Mouse (Mus musculus) small intestine, adult 2 months (tissue): ENCODE data around the gene Olfr657. TPM values are rescaled to one million over a fixed set of nuclear protein-coding genes. Genes with fewer than 3 reads are reported as not detected.

ENCODE experiments used
- H3K27ac ChIP-seq: fragments of 200-500 bp; 2 replicates; pipeline ENCODE4 v1.5.1; 2012; ENCODE audit warnings: low read depth, low read length, control low read depth, inconsistent platforms; ENCODE audit not compliant: insufficient read depth
- H3K27me3 ChIP-seq: fragments of 200-500 bp; 2 replicates; pipeline ENCODE4 v1.6.1; 2012; ENCODE audit warnings: mild to moderate bottlenecking, moderate library complexity, low read length, inconsistent platforms; ENCODE audit not compliant: control insufficient read depth, insufficient read depth
- H3K36me3 ChIP-seq: fragments of 200-500 bp; 2 replicates; pipeline ENCODE4 v1.6.1; 2012; ENCODE audit warnings: mild to moderate bottlenecking, low read length, control low read depth, inconsistent platforms; ENCODE audit not compliant: control insufficient read depth, insufficient read depth
- H3K4me1 ChIP-seq: fragments of 200-500 bp; 2 replicates; pipeline ENCODE4 v1.6.1; 2012; ENCODE audit warnings: low read length, inconsistent platforms, mixed read lengths; ENCODE audit not compliant: control insufficient read depth, insufficient read depth, insufficient read length
- H3K4me3 ChIP-seq: fragments of 200-500 bp; 2 replicates; pipeline ENCODE4 v1.5.1; 2012; ENCODE audit warnings: low read depth, mild to moderate bottlenecking, control low read depth, inconsistent platforms, low read length, moderate library complexity
- CTCF ChIP-seq: fragments of 200-500 bp; IDR thresholded peaks from 2 replicates; pipeline ENCODE4 v1.5.1; 2012; ENCODE audit warnings: low read depth, mild to moderate bottlenecking, control low read depth, inconsistent platforms, low read length, moderate library complexity, mixed read lengths; ENCODE audit not compliant: insufficient replicate concordance, insufficient read length; ENCODE audit errors: extremely low read depth
- POLR2A ChIP-seq: fragments of 200-500 bp; IDR thresholded peaks from 2 replicates; pipeline ENCODE4 v1.6.1; 2012; ENCODE audit warnings: low read depth, mild to moderate bottlenecking, control low read depth, inconsistent platforms, low read length, moderate library complexity
- WGBS: fragments of 180-500 bp; shearing (Covaris S2); methylation state at CpG from one replicate; pipeline ENCODE4 v1.1.7; 2018; 5-methylcytosine and 5-hydroxymethylcytosine counted together
- polyA plus RNA-seq: library from polyadenylated mRNA; depleted of rRNA; stranded (reverse); fragments of >200 nt; gene quantifications from 2 replicates; pipeline ENCODE4 v1.2.3, GENCODE M21; 2012; rRNA removed

Gene Olfr657
- polyA plus RNA-seq, 1 experiment = not detected

DNA sequence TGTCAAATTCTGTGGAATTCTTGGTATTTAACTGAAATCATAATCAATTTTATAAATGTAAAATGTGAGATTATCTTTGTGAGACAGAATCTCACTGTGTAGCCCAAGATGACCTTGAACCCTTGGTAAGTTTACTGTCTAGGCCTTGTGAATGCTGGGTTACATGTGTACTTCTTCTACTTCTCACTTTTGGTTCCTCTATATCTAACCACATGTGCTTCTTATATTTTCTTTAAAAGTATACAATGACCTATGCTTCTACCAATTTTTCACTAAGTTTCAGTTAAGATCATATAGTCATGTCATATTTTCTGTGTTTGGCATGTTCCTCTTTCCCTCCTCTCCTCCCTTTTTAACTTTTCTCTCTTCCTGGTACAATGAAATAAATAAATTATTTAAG is 19.9 kb upstream of the Olfr657 start:
- Histone ChIP-seq H3K36me3 (no peaks in the 10 kb centered on the region), H3K27me3 (no peaks in the 10 kb centered on the region), H3K4me3 (no peak overlapping the region), H3K4me1 (peaks cover 2% of the 10 kb centered on the region; the same call in 1 of the 2 replicates), H3K27ac (no peak overlapping the region)
- no peak for TF ChIP-seq CTCF
- TF ChIP-seq POLR2A = no peak

GRCm38 (mm10) chr7:104613655-104614054 is 10.9 kb upstream of the Olfr657 start, which contains the start of gene Olfr656:
Gene Olfr656, plus strand, starts transcription at chr7:104613955.
- Histone ChIP-seq H3K36me3 (no peaks in the 10 kb centered on the region), H3K27me3 (no peaks in the 10 kb centered on the region), H3K4me1 (no peaks in the 10 kb centered on the region), H3K4me3 (no peak within 1 kb of the TSS), H3K27ac (no peak within 1 kb of the TSS)
- TF ChIP-seq CTCF (no peak), POLR2A (no peak)
- 73% methylated on average over 4 of the region's 4 CpGs for WGBS

DNA sequence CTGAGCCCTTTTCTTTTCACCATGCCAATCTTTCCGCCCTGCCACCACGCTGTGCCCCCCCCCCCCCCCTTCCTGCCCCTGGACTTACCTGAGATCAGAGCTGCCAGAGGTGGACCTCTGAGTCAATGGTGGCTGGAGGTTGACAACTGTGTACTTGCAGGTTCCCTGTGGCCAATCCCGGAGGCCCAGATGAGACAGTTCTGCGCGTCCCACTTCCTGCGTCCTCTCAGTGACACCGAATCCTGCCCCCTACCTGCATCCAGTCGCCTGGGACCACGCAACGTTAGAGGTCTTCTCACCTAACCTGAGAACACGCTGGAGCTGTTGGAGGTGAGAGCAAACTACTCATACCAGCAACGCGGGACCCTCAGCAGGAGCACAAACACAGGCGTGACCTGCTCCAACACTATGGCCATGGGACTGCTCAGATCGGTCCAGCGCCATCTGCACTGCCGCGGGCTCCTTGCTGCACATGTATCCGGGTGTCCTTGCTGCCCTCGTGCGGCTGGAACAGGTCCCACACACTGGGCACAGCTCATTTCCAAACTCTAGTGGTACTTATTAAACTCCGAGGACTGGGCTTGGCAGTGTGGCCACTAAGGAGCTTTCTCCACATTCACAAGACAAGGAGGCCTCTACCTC is 22.4 kb downstream of the Olfr657 start, which contains the start of gene Olfr658:
Gene Olfr658 (minus strand): TSS at position 465 of the 642 bp plus-strand sequence.
- Histone ChIP-seq H3K27ac (no peak within 1 kb of the TSS), H3K27me3 (no peaks in the 10 kb centered on the region), H3K4me3 (peak within 1 kb of the TSS; percentile 50), H3K4me1 (peaks cover 2% of the 10 kb centered on the region; the same call in 1 of the 2 replicates), H3K36me3 (no peaks in the 10 kb centered on the region)
- TF ChIP-seq CTCF (peak; percentile 35; the same call in 1 of the 2 replicates), POLR2A (no peak)
- 30% methylated on average over 21 of the region's 22 CpGs for WGBS

GRCm38 (mm10) chr7:104666453-104666852 is 41.9 kb downstream of the Olfr657 start, which contains the start of gene Olfr659:
Gene Olfr659, plus strand, starts transcription at chr7:104666753.
- 88% methylated on average over 3 of the region's 3 CpGs for WGBS
- no peak within 1 kb of the TSS for H3K27ac ChIP-seq
- H3K4me3 ChIP-seq = no peak within 1 kb of the TSS
- TF ChIP-seq POLR2A (no peak), CTCF (no peak)
- no peaks in the 10 kb centered on the region for H3K27me3 ChIP-seq
- no peaks in the 10 kb centered on the region for H3K4me1 ChIP-seq
- no peaks in the 10 kb centered on the region for H3K36me3 ChIP-seq

DNA sequence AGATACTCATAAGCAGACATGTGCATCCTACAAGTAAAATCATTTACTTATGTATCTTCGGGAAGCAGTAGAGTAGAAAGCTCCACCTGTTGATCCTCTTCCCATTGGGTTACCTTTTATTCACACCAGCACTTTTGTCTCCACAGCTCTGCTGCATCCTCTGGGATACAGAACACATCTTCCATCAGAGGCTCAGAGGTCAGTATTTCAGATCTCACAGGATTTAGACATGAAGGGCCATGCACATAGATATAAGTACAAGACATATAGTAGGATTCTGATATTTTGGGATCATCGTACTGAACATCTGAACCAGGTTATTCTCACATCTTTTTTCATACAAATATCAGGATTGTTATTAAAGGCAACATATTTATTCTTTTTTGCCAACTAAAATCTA is 61.6 kb downstream of the Olfr657 start, which contains the start of gene Olfr661:
Gene Olfr661 (plus strand): TSS at position 301 of the 400 bp plus-strand sequence.
- no peaks in the 10 kb centered on the region for H3K36me3 ChIP-seq
- H3K4me3 ChIP-seq = no peak within 1 kb of the TSS
- H3K27me3 ChIP-seq = no peaks in the 10 kb centered on the region
- TF ChIP-seq CTCF (no peak), POLR2A (no peak)
- 86% methylated on average over 2 of the region's 2 CpGs for WGBS
- no peaks in the 10 kb centered on the region for H3K4me1 ChIP-seq
- no peak within 1 kb of the TSS for H3K27ac ChIP-seq

Other genes with a start within 250 kb of the Olfr657 start
- gene Trim30c, start 224.0 kb upstream of the Olfr657 start, polyA plus RNA-seq = not detected in 2 replicates
- 0.62 and 1.9 TPM in 2 replicates for gene Trim30a, start 159.6 kb upstream of the Olfr657 start, polyA plus RNA-seq
- gene Trim30d, start 116.9 kb upstream of the Olfr657 start, polyA plus RNA-seq = 4.1 and 14.4 TPM in 2 replicates
- not detected in 2 replicates for gene Olfr651, start 74.7 kb upstream of the Olfr657 start, polyA plus RNA-seq
- not detected in 2 replicates for gene Olfr652, start 63.9 kb upstream of the Olfr657 start, polyA plus RNA-seq
- gene Olfr653, start 47.5 kb upstream of the Olfr657 start, polyA plus RNA-seq = not detected in 2 replicates
- not detected in 2 replicates for gene Olfr654, start 37.8 kb upstream of the Olfr657 start, polyA plus RNA-seq
- not detected in 2 replicates for gene Olfr655, start 23.0 kb upstream of the Olfr657 start, polyA plus RNA-seq
- gene Olfr656, start 10.8 kb upstream of the Olfr657 start, polyA plus RNA-seq = not detected in 2 replicates
- gene Olfr658, start 22.5 kb downstream of the Olfr657 start, polyA plus RNA-seq = 0.06 TPM in 1 of 2 replicates, not detected in the other
- not detected in 2 replicates for gene Olfr659, start 42.0 kb downstream of the Olfr657 start, polyA plus RNA-seq
- gene Olfr661, start 61.7 kb downstream of the Olfr657 start, polyA plus RNA-seq = not detected in 2 replicates
- gene Usp17le, start 152.7 kb downstream of the Olfr657 start, polyA plus RNA-seq = not detected in 2 replicates
- not detected in 2 replicates for gene Usp17lb, start 217.8 kb downstream of the Olfr657 start, polyA plus RNA-seq
- not detected in 2 replicates for gene Usp17la, start 232.2 kb downstream of the Olfr657 start, polyA plus RNA-seq